Mouse (Mus musculus) G1E-ER4 (cell line): ENCODE results near the gene Scamp5. TPM values are rescaled to one million over a fixed set of nuclear protein-coding genes. Genes with fewer than 3 reads are reported as not detected.

Experiments
- GATA1 ChIP-seq: IDR thresholded peaks from one replicate; pipeline ENCODE4 v1.8.0; 2012; ENCODE audit warnings: low read length, inconsistent platforms
- polyA plus RNA-seq: library from polyadenylated mRNA; stranded (reverse); fragments of >175 nt; gene quantifications from 2 replicates; pipeline ENCODE4 v1.2.3, GENCODE M21; 2012

Scamp5 gene
- polyA plus RNA-seq, 1 experiment, result 0.11 TPM

GRCm38 (mm10) chr9:57468914-57469313 is 1.1 kb upstream of the Scamp5 start:
- no peak for TF ChIP-seq GATA1

GRCm38 (mm10) chr9:57467271-57467771 is 539 bp downstream of the Scamp5 start:
- TF ChIP-seq GATA1, result no peak

GRCm38 (mm10) chr9:57466101-57466500 is 1.8 kb downstream of the Scamp5 start:
- TF ChIP-seq GATA1, result no peak

GRCm38 (mm10) chr9:57462866-57463265 is 5.0 kb downstream of the Scamp5 start:
- TF ChIP-seq GATA1, result no peak

- no peak for TF ChIP-seq GATA1
These were observed 8.2 kb downstream of the Scamp5 start for GRCm38 (mm10) chr9:57459707-57460106.

GRCm38 (mm10) chr9:57453516-57453915 is 14.3 kb downstream of the Scamp5 start:
- TF ChIP-seq GATA1, result no peak

GRCm38 (mm10) chr9:57452624-57453462 is 15.0 kb downstream of the Scamp5 start:
- TF ChIP-seq GATA1, result no peak

GRCm38 (mm10) chr9:57449715-57450114 is 18.1 kb downstream of the Scamp5 start:
- no peak for TF ChIP-seq GATA1

- no peak for TF ChIP-seq GATA1
These were observed 27.2 kb downstream of the Scamp5 start for GRCm38 (mm10) chr9:57440620-57441019.

GRCm38 (mm10) chr9:57439522-57440295 is 28.2 kb downstream of the Scamp5 start, which contains the start of gene Ppcdc:
TSS of gene Ppcdc (minus strand) at chr9:57440124.
- TF ChIP-seq GATA1, result no peak

GRCm38 (mm10) chr9:57439083-57439482 is 28.8 kb downstream of the Scamp5 start:
- no peak for TF ChIP-seq GATA1

- no peak for TF ChIP-seq GATA1
These were observed 29.8 kb downstream of the Scamp5 start for GRCm38 (mm10) chr9:57437896-57438614.

GRCm38 (mm10) chr9:57436166-57436565 is 31.7 kb downstream of the Scamp5 start:
- TF ChIP-seq GATA1, result no peak

- no peak for TF ChIP-seq GATA1
These were observed 33.3 kb downstream of the Scamp5 start for GRCm38 (mm10) chr9:57434405-57435165.
